ENCODE assay signal across 9 mouse cellular contexts in the genomic region with DNA sequence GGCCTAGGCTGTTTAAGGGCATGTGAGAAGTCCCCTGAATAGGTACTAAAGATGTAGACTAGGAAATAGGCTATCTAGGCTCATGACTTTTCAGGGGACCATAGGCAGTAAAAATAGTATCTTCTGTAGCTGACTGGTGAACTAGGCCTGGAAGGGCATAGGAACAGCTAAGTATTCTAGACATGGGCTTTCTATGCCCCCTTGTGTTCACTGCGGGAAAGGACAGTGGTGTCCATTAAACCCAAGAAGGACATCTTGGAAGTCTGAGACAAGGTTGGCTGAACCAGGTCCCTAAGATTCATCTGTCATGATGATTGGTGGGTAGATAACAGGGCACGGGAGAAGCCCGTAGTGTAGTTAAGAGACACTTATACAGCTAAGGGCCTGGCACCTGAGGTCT. TPM values are rescaled to one million over a fixed set of nuclear protein-coding genes. Genes with fewer than 3 reads are reported as not detected.
DNase-seq lines count a peak whose midpoint lies in the region; ATAC-seq and TF ChIP-seq lines count a peak whose summit lies in the region.
"Had no signal": no experiment of that assay in that cellular context is flagged by ENCODE, and none has a peak within 500 bp of the region (broad histone marks: within the 10 kb centered on the region; RNA-seq: fewer than 3 reads in every experiment).

No protein-coding gene starts in this region.

- 62% methylated on average over 3 of the region's 3 CpGs for WGBS in limb, embryonic 14.5 days
- WGBS in neural tube, embryonic 11.5 days = 79% methylated on average over 3 of the region's 3 CpGs

- no peak overlapping the region for H3K4me2 ChIP-seq in limb, embryonic 14.5 days (replicated peaks; ENCODE audit: low read depth, low read length, severe bottlenecking)
- H3K4me2 ChIP-seq in neural tube, embryonic 11.5 days (ENCODE audit: low read depth) = no peak overlapping the region

- no peaks in the 10 kb centered on the region for H3K27me3 ChIP-seq in limb, embryonic 14.5 days (ENCODE audit: control insufficient read depth, insufficient read depth, low read length)
- no peaks in the 10 kb centered on the region for H3K27me3 ChIP-seq in neural tube, embryonic 11.5 days (ENCODE audit: control insufficient read depth, insufficient read depth, low read length)

- ATAC-seq in limb, embryonic 14.5 days (ENCODE audit: low FRiP score, low read depth) = no peak
- no peak for ATAC-seq in neural tube, embryonic 11.5 days (ENCODE audit: insufficient read depth, low FRiP score, low TSS enrichment)

- H3K9ac ChIP-seq in limb, embryonic 14.5 days (ENCODE audit: low read depth, low read length, severe bottlenecking) = no peak overlapping the region
- H3K9ac ChIP-seq in neural tube, embryonic 11.5 days (ENCODE audit: low read length) = no peak overlapping the region

- no peak for TF ChIP-seq POLR2A in limb, embryonic 14.5 days (IDR thresholded peaks at IDR 0.05; ENCODE audit: borderline replicate concordance, extremely low read depth, insufficient read depth, insufficient read length)

- H3K27ac ChIP-seq in limb, embryonic 14.5 days (replicated peaks; ENCODE audit: low read depth, low read length) = no peak overlapping the region
- no peak overlapping the region for H3K27ac ChIP-seq in neural tube, embryonic 11.5 days (ENCODE audit: low read depth, low read length)

- no peak overlapping the region for H3K4me3 ChIP-seq in limb, embryonic 14.5 days (replicated peaks; ENCODE audit: low read length)
- H3K4me3 ChIP-seq in neural tube, embryonic 11.5 days (ENCODE audit: low read depth, low read length) = no peak overlapping the region
- H3K4me3 ChIP-seq: erythroblast, embryonic 14.5 days had no signal

- no peaks in the 10 kb centered on the region for H3K4me1 ChIP-seq in limb, embryonic 14.5 days (ENCODE audit: control insufficient read depth, insufficient read depth, low read length)
- no peaks in the 10 kb centered on the region for H3K4me1 ChIP-seq in neural tube, embryonic 11.5 days (ENCODE audit: control insufficient read depth, insufficient read depth, low read length)

- DNase-seq in ovary, postnatal 36 days (ENCODE audit: low spot score) = peak; percentile 12
- DNase-seq in ovary, postnatal 10 days (ENCODE audit: low spot score) = no peak
- DNase-seq in adrenal gland, postnatal 14 days = peak; percentile 60
- peak; percentile 26 for DNase-seq in fibroblast of lung, adult 2 months (ENCODE audit: low read depth)
- DNase-seq in kidney, adult 8-10 months = peak; percentile 30 to 47
- peak; percentile 18 for DNase-seq in limb, embryonic 14.5 days (ENCODE audit: low spot score)
- DNase-seq in neural tube, embryonic 11.5 days (ENCODE audit: low spot score) = peak; percentile 54
- DNase-seq in thymus, postnatal 36 days = peak; percentile 64 to 67

- H3K9me3 ChIP-seq in limb, embryonic 14.5 days (ENCODE audit: control insufficient read depth, low read length) = no peaks in the 10 kb centered on the region
- no peaks in the 10 kb centered on the region for H3K9me3 ChIP-seq in neural tube, embryonic 11.5 days (ENCODE audit: control insufficient read depth, low read length)

- H3K36me3 ChIP-seq in limb, embryonic 14.5 days (ENCODE audit: control insufficient read depth, insufficient read depth, low read length) = peaks cover 60% of the 10 kb centered on the region
- H3K36me3 ChIP-seq in neural tube, embryonic 11.5 days (ENCODE audit: control insufficient read depth, insufficient read depth, low read length) = no peaks in the 10 kb centered on the region; the same call in 1 of the 2 replicates

RNA-seq across cellular contexts. Expression of a gene that starts 10.1 kb away (rescaled TPM):
- 0.83 TPM in 1 of 2 replicates, not detected in the other for total RNA-seq in adrenal gland, postnatal 14 days (2021)
- 0.09 and 0.10 TPM in 2 replicates for polyA plus RNA-seq in limb, embryonic 14.5 days (2012; rRNA removed)
- polyA plus RNA-seq in limb, embryonic 14.5 days (2014; fragmentation: Nextera tagmentation; extraction: Ambion mirVana) = 0.44 and 0.70 TPM in 2 replicates
- 0.24 TPM in 1 of 2 replicates, not detected in the other for polyA plus RNA-seq in neural tube, embryonic 11.5 days (2014; fragmentation: Nextera tagmentation; extraction: Ambion mirVana)
- polyA plus RNA-seq: erythroblast, embryonic 14.5 days had no signal

RNA-seq across cellular contexts. Expression of a gene that starts 55.5 kb away (rescaled TPM):
- 41.8 and 42.8 TPM in 2 replicates for total RNA-seq in adrenal gland, postnatal 14 days (2021)
- polyA plus RNA-seq in limb, embryonic 14.5 days (2012; rRNA removed) = 10.7 TPM in 2 replicates
- polyA plus RNA-seq in limb, embryonic 14.5 days (2014; fragmentation: Nextera tagmentation; extraction: Ambion mirVana) = 12.6 and 14.1 TPM in 2 replicates
- polyA plus RNA-seq in neural tube, embryonic 11.5 days (2014; fragmentation: Nextera tagmentation; extraction: Ambion mirVana) = 6.2 and 6.7 TPM in 2 replicates
